Mouse (Mus musculus) inflammation-experienced regulatory T-cells, adult 6 months (primary cell): ENCODE data around the gene Ube2n. TPM values are rescaled to one million over a fixed set of nuclear protein-coding genes. Genes with fewer than 3 reads are reported as not detected.
"Not testable (repeated sequence)": the region's sequence is repeated elsewhere in the genome, so short reads cannot be mapped to it uniquely, and the experiment has no call there.

Experiments used
- ATAC-seq: one replicate; pipeline ENCODE4 v1.8.0; 2017
- polyA plus RNA-seq, 3 experiments: library from polyadenylated mRNA; unstranded; fragments of 100-300 nt; shearing (Covaris generic); gene quantifications; one replicate each; pipeline ENCODE4 v1.2.1; 2017

The Ube2n gene
- polyA plus RNA-seq, 3 experiments from 2014 or later = 280 to 438 (median 366) TPM

DNA sequence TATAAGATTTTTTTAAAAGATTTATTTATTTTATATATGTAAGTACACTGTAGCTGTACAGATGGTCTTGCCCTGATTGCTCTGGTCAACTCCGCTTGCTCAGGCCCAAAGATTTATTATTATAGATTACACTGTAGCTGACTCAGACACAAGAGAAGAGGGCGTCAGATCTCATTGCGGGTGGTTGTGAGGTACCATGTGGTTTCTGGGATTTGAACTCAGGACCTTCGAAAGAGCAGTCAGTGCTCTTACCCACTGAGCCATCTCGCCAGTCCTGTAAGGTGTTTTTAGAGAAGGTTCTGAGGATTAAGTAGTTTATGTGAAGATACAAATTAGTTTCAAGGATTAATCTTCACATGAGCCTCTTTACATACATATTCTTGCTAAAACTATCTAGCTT is 10.9 kb downstream of the Ube2n start:
- no peak for ATAC-seq

DNA sequence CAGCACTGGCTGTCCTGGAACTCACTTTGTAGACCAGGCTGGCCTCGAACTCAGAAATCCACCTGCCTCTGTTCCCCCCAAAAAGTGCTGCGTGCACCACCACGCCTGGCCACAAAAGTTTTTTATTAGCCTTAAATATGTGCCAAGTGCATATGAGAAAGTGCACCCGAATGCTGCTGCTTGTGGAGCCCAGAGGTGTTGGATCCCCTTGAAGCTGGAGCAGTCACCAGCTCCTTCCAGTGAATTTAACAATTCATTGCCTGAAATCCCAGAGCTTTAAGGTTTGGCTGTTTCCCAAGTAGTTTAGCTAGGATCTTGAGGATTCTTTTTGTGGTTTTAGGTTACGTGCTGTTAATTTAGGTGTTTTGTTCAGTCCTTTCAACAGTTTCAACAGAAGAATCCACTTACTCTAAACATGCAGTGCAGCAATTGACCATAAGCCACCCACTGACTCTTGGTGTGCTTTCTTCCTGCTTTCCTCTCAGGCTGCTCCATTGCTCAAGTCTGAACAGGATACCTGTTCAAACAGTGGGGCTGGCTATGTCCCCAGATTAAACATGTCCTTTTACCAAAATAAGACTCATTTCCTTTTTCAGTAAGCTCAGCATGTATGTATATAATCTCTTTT is 11.7 kb downstream of the Ube2n start:
- ATAC-seq = peak; percentile 42

DNA sequence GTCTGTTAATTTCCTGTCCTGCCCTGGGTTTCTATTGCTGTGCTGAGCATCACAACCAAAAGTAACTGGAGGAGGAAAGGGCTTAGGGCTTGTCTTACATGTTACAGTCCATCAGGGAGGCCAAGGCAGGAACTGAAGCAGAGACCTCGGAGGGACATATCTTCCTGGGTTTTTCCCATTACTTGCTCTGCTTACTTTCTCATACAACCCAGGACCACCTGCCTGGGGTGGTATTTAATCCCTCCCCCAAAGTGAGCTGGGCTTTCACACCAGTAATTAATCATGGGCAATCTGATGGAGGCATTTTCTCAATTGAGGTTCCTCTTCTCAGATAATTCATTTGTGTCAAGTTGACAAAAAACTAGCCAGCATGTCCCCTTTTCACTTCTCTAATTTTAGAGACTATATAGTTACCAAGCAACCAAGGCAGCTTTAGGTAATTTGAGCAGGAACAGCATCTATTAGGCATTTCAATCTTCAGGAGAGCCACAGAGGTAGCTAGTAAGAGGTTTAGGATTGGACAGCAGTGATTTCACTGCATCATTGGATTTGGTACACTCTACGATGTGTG is 15.7 kb downstream of the Ube2n start:
- ATAC-seq = peak; percentile 41

DNA sequence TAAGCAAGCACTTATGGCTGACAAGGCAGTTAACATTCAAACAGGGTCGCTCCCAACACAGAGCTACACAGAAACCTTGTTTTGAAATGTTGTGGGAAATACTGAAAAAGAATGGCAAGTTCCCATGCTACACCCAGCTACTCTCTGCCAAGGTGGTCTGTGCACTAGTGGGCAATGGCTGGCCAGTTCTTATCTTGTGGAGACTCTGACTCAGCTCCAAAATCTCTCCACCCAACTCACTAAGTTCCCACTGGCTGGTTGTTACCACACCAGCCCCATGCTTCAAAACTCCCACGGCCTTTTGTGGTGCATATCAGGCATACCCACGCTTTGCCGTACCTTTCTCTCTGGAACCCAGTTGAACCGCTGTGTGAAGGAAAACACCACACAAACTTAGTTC is 18.0 kb downstream of the Ube2n start:
- ATAC-seq = no peak

DNA sequence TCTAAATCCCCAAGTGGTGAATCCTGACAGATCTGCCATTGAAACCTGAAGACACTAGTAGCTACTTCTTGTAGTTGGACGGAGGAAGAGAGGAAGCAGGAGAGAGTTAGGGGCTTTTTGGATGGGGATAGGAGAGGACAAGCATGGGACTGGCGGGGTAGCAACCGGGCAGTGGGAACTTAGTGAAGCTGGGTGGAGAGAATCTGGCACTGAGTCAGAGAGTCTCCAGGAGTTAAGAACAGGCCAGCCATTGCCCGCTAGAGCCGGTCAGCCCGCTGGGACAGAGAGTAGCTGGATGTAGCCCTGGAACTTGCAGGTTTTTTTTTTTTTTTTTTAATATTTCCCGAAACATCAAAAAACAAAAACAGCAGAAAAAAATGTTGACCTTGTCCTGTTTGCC is 18.4 kb downstream of the Ube2n start:
- ATAC-seq = no peak

DNA sequence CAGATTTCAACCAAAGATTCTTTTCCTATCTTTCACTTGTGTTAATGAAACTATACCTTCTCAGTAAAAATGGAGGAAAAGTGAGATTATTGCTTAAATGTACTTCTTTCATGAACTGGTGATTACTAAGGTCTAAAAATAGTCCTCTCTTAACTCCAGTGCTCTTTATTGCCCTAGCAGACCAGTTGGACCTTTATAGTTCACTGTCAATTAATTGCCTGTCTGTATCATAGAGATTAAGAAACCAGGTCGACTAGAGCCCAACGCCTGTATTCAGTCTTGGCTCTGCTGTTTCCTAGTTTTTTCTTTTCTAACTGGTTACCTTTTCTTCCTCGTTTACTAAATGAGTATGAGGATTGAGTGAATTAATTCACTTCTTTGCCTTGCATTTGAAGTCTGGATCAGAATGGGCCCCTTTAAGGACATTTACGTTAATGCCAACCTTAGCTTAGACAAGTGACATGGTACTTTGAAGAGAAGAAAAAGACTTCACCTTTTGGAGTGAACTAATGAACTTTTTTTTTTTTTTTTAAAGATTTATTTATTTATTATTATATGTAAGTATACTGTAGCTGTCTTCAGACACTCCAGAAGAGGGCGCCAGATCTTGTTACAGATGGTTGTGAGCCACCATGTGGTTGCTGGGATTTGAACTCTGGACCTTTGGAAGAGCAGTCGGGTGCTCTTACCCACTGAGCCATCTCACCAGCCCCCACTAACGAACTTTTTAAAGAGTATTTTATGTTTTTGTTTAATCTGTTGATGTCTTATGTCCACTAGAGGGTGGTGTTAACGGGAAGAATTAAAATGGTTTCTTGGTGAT is 20.7 kb downstream of the Ube2n start:
- no peak for ATAC-seq

DNA sequence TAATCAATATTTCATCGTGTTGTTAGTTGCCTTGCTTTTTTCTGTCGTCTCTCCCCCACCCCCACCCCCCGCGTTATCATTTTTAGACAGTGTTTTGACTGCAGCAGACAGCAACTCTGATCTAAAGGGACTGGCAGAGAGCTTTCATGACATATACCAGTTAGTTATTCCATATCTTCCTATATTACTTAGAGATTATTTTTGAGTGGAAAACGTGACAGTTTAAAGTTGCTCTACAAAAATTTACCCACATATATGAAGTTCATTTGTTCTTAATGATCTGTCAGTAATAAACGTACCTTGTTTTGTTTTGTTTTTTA is 21.2 kb downstream of the Ube2n start:
- no peak for ATAC-seq

DNA sequence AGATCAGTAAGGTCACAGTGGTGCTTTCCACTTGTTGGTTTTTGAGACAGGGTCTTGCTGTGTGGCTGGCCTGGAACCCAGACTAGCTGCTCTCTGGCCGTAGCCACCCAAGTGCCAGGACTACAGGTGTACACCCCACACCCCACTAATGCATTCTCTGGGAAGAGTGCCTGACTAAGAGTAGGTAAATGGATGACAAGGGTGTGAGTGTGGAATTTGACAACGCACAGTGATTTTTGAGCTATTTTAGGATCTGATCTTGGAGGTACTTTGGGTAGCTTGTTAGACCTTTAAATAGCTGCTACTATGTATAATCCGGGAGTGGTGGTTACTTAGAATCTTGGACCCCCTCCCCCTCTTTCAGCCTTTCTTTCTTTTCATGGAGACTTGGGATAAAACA is 24.3 kb downstream of the Ube2n start:
- ATAC-seq = no peak

DNA sequence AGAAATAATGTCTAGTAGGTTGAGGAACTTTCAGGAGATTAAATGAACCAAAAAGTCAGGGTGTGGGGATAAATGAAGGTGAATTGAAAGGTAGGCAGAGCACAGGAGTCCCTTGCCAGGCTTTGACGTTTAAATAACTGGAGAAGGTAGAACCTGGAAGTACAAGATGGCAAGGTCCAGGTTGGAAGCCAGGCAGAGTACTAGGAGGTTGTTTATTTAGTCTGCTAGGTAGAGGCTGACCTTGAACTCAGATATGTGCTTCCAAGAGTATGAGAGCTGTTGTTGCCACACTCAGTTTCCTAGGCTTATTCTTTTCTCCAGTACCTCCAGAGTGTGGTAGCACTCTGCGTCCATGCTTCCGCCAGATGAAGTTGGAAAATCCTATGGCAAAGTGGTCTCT is 24.9 kb downstream of the Ube2n start:
- ATAC-seq = no peak

DNA sequence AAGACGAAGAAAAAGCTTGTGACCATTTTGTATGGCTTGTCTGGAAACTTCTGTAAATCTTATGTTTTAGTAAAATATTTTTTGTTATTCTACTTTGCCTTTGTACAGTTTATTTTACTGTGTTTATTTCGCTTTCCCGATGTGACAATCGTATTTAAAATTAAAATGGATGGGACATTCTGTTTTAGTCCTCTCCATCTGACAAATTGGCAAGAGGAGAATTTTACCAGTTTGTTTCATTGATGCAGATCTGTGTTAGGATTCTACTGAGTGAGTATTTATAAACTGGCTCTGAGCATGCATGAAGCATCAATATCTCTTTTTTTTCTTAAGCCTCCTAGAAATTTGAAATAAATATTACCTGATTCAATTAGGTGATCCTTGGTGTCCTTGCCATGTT is 28.0 kb downstream of the Ube2n start:
- ATAC-seq = no peak

DNA sequence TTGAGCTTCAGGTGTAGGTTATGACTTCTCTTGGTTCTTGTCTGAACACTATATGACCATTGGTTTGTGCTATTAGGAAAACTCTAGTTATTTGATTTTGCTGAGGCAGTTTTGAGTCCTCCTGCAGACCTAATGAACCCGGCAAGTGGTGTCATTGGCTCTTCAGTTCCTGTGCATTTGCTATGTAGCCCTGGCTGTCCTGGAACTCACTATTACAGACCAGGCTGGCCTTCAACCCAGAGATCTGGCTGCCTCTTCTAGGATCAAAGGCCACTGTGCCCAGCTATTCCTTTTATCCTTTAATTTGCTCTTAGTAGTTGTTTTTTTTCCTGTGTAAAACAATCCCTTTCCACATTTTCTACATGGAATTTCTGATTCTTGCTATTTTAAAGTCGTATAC is 28.4 kb downstream of the Ube2n start:
- ATAC-seq = no peak

DNA sequence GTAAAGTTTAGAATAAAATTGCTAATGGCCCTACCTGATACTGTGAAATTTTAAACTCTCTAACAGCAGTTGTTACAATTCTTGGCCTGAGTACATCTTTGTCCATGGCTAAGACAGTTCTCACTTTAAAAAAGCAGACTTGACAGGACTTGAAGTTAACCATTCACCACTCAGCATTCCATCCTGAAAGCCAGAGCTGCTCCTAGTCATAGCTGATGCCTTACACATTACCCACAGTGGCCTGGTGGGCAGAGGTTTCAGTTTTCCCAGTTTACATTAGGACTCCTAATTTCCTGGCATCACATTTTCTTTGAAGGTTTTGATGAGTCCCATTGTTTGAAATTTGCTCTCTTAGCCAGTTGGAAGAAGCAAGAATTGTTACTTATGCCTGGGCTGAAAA is 29.1 kb downstream of the Ube2n start:
- ATAC-seq = no peak

DNA sequence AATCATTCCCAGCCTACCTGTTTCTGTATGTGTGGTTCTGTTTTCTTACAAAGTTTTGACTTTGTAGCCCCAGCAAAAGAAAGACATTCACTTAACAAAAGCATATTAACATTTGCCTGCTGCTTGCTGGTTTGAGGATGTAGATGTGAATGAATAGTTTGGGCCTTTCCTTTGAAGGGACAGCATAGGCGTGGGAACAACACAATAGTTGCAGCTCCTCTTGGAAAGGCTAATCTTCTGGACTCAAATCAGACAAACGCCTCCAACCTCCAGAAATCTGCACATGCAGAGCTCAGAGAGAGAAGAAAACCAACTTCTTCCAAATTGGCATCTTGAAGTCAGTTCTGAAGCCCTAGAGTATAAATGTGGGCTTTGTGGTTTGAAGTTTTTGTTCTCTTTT is 29.7 kb downstream of the Ube2n start:
- ATAC-seq = no peak

DNA sequence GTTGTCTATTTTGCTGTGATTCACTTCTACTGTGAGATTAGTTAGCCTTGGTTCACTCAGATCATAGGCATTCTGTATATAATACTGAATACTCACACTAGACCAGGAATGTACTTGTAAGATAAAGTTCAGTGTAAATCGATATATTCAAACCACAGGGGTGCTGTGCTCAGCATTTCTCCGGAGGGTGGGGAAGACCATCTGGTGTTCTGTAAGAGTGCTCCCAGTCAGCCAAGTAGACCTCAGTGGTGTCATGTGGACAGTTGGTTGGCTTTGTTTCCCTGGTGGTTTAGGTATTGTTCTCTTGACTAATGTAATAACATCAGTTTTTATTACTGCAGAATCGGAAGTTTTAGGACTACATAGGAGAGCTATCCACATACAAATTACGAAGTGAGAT is 30.1 kb downstream of the Ube2n start:
- ATAC-seq = no peak

DNA sequence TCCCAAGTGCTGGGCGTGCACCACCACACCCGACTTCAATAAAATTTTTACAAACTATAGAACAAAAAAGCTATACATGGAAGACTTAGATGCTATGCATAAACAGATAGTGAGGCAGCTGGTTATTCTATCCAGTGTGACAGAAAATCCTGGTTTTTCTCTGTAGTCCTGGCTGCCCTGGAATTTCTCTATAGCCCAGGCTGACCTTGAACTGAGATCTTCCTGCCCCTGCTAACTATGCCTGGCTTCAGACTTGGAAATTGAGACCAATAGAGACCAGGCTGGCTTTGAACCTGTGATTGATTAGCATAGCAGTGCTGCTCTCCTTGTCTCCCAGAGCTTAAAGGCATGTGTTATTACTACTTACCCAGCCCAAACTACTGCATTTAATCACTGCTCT is 31.2 kb downstream of the Ube2n start:
- no peak for ATAC-seq

DNA sequence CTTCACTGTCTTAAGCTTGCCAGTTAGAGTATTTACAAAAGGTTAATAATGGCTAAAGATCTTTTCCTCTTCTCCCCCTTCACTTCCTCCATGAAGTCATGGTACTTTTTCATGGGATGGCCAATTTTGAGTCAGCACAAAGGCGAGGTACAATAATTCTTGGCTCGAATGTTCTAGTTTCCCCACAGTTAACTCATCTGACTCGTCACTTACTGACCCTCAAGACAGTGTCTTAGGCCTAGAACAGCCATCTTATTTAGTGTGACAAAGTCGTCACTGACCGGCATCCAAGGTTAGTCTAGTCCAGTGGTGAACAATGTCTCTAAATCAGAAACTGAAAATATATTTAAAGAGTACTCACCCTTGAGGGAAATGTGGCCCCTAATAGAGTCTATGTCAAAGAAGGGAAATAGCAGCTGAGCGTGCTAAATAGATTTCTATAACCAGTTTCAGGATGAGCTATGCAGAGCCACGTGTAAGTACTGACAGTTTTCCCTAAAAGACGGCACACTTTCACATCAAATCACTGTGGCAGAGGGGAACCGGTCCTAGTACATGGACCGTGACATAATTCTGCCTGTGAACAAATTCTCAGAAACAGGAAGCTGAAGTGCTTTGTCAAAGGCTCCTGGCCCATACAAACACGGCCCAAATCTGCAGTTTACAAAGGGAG is 33.3 kb downstream of the Ube2n start:
- no peak for ATAC-seq

DNA sequence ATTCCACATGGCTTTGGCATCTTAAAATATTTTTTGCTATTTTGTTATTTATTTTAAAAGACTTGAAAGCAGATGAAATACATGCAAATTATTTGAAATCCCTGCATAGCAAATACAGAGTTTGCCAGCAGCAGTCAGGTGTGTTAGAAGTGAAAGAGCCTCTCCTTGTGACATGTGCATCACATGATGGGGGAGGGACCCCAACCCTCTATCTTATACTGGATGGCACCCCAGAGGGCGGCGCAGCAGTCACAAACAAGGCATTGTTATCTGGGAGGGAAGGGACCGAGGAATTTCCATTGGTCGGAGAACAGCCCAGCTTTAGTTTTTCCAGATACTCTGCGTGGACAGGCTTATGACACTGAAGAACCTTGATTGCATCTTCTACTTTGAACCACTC is 34.1 kb downstream of the Ube2n start:
- not testable (repeated sequence) for ATAC-seq

DNA sequence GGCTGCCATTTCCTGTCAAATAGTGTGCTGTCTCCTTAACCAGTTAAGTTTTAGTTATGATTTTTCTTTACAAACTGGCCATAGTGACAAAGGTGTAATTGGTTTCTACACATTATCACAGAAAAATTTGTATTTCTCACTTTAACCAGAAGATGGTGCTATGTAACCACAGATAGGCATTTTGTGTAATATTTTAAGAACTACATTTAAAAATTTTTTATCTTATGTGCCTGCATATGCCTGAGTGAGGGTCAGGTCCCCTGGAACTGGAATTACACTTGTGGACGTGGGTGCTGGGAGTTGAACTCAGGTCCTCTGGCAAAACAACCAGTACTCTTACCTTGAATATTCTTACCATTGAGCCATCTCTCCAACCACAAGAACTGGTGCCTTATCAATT is 35.6 kb downstream of the Ube2n start:
- ATAC-seq = peak; percentile 38

DNA sequence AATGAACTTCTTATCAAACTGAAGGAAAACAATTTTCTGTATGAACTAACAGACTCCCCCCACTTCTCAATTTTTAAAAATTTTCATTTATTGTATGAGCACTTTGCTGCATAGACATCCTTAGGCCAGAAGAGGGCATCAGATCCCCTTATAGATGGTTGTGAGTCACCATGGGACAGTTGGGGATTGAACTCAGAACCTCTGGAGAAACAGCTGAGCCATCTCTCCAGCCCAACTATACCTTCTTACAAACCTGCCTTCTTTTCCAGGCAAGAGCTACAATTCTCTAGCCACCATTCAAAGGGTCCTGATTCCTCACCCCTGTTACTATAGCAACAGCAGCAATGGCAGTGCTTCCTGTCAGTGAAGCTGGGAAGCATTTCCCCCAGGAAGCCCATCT is 36.8 kb downstream of the Ube2n start:
- ATAC-seq = peak; percentile 58

DNA sequence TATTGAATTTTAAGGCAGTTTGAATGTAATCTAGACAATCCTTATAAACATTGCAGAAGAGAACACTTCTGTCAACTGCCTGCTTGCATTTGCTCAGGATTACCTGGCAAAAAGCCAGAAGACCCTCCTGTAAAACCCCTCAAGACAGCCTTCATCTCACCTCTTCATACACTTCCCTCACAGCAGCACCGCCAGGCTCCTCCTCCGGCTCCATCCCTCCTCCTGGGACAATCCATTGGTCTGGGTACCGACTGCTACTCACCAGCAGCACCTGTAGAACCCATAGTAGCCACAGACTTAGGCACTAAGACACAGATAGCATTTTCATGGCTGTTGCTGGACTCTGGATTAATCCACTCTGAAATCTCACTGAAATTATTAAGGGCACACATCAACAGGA is 37.4 kb downstream of the Ube2n start:
- no peak for ATAC-seq

DNA sequence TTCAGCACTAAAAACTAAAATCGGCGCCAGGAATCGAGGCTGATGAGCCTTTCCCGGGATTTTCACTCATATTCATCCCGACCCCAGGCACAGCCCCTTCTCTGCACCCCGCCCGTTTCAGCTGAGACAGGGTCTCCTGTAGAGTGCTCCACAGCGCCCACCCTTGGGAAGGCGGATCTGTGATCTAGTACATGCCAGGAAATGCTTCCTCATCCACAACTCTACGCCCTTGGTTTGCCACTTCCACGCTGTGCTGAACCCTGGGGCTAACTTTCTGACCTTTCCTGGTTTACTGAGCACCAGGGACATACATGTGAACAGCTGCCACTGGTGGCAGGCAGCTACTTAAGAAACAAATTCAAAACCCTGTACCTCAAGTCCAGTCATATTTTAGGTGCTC is 40.9 kb downstream of the Ube2n start:
- no peak for ATAC-seq

DNA sequence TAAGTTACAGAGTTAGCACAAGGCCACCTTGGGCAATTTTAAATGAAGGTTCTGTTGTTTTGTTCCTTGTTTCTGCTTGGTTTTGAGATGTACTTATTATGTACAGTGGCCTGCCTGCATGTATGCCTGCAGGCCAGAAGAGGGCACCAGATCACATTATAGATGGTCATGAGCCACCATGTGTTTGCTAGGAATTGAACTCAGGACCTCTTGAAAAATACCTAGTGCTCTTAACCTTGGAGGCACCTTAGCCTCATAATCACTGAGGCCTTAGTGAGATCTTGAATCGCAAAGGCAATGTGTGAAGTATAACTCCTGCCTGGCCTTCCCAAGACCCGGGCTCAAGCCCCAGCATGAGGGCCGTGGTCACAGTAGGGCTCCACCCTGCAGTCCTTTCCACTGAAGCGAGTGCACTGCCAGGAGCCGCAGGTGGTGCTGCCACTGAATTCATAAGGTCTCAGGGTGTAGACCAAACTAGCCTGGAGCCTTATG is 42.4 kb downstream of the Ube2n start:
- ATAC-seq = peak; percentile 71

DNA sequence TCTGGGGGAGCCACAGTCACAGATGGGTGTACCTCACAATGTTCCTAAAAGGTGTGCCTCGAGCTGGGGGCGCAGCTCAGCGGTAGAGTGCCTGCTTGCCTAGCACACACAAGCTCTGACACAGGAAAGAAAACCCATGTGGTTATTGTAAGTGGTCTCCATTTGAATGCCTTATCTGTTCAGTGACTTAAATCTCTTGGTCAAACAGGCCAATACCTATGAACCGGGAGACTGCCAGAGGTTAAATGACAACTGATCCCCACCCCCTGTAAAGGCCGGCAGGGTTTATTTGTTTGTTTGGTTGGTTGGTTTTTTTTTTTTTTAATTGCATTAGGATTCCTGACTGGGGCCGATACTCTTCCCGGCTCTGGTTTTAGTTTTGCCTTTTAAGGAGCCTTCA is 44.5 kb downstream of the Ube2n start:
- no peak for ATAC-seq
